Mouse (Mus musculus) frontal cortex, adult 2 months (tissue): ENCODE data around the gene Glipr1. TPM values are rescaled to one million over a fixed set of nuclear protein-coding genes. Genes with fewer than 3 reads are reported as not detected.
"Not testable (repeated sequence)": the region's sequence is repeated elsewhere in the genome, so short reads cannot be mapped to it uniquely, and the experiment has no call there.

ENCODE experiments used
- DNase-seq, 2 experiments: peaks; one replicate each; pipeline ENCODE4 v3.0.0; 2022; ENCODE audit warnings: low spot score in 1 of 2; ENCODE audit errors: extremely low spot score in 1 of 2
- polyA plus RNA-seq: library from polyadenylated mRNA; depleted of rRNA; stranded (reverse); fragments of >200 nt; gene quantifications from 2 replicates; pipeline ENCODE4 v1.2.3, GENCODE M21; 2012; rRNA removed

Glipr1 gene
- 1.8 and 2.2 TPM in 2 replicates for polyA plus RNA-seq

GRCm38 (mm10) chr10:112002544-112003215 lies at the start of gene Glipr1:
TSS of gene Glipr1 (minus strand) at chr10:112002631.
- DNase-seq: no peak

GRCm38 (mm10) chr10:112051956-112052355 lies 49.5 kb upstream of the Glipr1 start:
- peak in 1 of 2 experiments; percentile 6 for DNase-seq

- DNase-seq: no peak
These were observed 48.8 kb upstream of the Glipr1 start for GRCm38 (mm10) chr10:112051220-112051619.

- DNase-seq: not testable (repeated sequence)
These were observed 41.9 kb upstream of the Glipr1 start for GRCm38 (mm10) chr10:112044283-112044682.

- DNase-seq: not testable (repeated sequence)
These were observed 41.1 kb upstream of the Glipr1 start for GRCm38 (mm10) chr10:112043523-112043922.

GRCm38 (mm10) chr10:112028689-112029088 lies 26.3 kb upstream of the Glipr1 start:
- not testable (repeated sequence) for DNase-seq

- DNase-seq: no peak
These were observed 21.2 kb upstream of the Glipr1 start for GRCm38 (mm10) chr10:112023585-112023984.

- DNase-seq: not testable (repeated sequence)
These were observed 7.1 kb upstream of the Glipr1 start for GRCm38 (mm10) chr10:112009511-112009910.

- no peak for DNase-seq
These were observed 493 bp downstream of the Glipr1 start for GRCm38 (mm10) chr10:112001756-112002520.

- DNase-seq: no peak
These were observed 1.1 kb downstream of the Glipr1 start for GRCm38 (mm10) chr10:112001350-112001749.

GRCm38 (mm10) chr10:112000568-112000967 lies 1.9 kb downstream of the Glipr1 start:
- DNase-seq: no peak

- no peak for DNase-seq
These were observed 2.7 kb downstream of the Glipr1 start for GRCm38 (mm10) chr10:111999765-112000164.

GRCm38 (mm10) chr10:111997671-111998070 lies 4.8 kb downstream of the Glipr1 start:
- DNase-seq: no peak

GRCm38 (mm10) chr10:111996911-111997347 lies 5.5 kb downstream of the Glipr1 start:
- DNase-seq: no peak

GRCm38 (mm10) chr10:111996549-111996904 lies 5.9 kb downstream of the Glipr1 start:
- no peak for DNase-seq

- no peak for DNase-seq
These were observed 6.5 kb downstream of the Glipr1 start for GRCm38 (mm10) chr10:111995803-111996548.

- DNase-seq: no peak
These were observed 16.0 kb downstream of the Glipr1 start for GRCm38 (mm10) chr10:111986453-111986852.

GRCm38 (mm10) chr10:111983070-111983469 lies 19.4 kb downstream of the Glipr1 start:
- DNase-seq: no peak

GRCm38 (mm10) chr10:111977584-111977983 lies 24.8 kb downstream of the Glipr1 start:
- DNase-seq: peak in 1 of 2 experiments; percentile 85

- DNase-seq: peak; percentile 92 to 95
These were observed 29.7 kb downstream of the Glipr1 start, which contains the start of gene Krr1 for GRCm38 (mm10) chr10:111972542-111973361. TSS of gene Krr1 (plus strand) at chr10:111972664.
